Mouse (Mus musculus): Measurements from ENCODE around the gene Tmem185b. TPM values are rescaled to one million over a fixed set of nuclear protein-coding genes. Genes with fewer than 3 reads are reported as not detected.

The Tmem185b gene
- polyA plus RNA-seq, 1 experiment, result 15.8 TPM

GRCm38 (mm10) chr1:119539252-119539651, 13.3 kb downstream of the Tmem185b start:
- Histone ChIP-seq H3K27me3 (ENCODE audit: control insufficient read depth, insufficient read depth, insufficient read length) (no peaks in the 10 kb centered on the region), H3K4me2 (ENCODE audit: low read depth) (no peak overlapping the region), H3K36me3 (ENCODE audit: control insufficient read depth, insufficient read depth) (no peaks in the 10 kb centered on the region), H3ac (ENCODE audit: control insufficient read depth, insufficient read length) (no peak overlapping the region), H3K79me2 (ENCODE audit: control insufficient read depth, insufficient read depth) (no peaks in the 10 kb centered on the region), H3K4me3 (no peak overlapping the region)
- TF ChIP-seq REST (IDR thresholded peaks at IDR 0.05; ENCODE audit: insufficient read depth, insufficient read length) (no peak), SRF (IDR thresholded peaks at IDR 0.05; ENCODE audit: control insufficient read depth, insufficient read length, low read depth) (peak; percentile 86)

- Histone ChIP-seq H3K79me2 (ENCODE audit: control insufficient read depth, insufficient read depth) (no peaks in the 10 kb centered on the region), H3ac (ENCODE audit: control insufficient read depth, insufficient read length) (no peak overlapping the region), H3K4me3 (no peak overlapping the region), H3K27me3 (ENCODE audit: control insufficient read depth, insufficient read depth, insufficient read length) (no peaks in the 10 kb centered on the region), H3K4me2 (ENCODE audit: low read depth) (peak overlapping the region; percentile 22), H3K36me3 (ENCODE audit: control insufficient read depth, insufficient read depth) (no peaks in the 10 kb centered on the region)
- TF ChIP-seq REST (IDR thresholded peaks at IDR 0.05; ENCODE audit: insufficient read depth, insufficient read length), result no peak
- peak in 1 of 3 experiments; percentile 50 for TF ChIP-seq MYOG (IDR thresholded peaks at IDR 0.05; ENCODE audit: control insufficient read depth in 1 of 3, insufficient read depth in 1 of 3, insufficient read length in 2 of 3, low read depth in 2 of 3)
- TF ChIP-seq POLR2A (IDR thresholded peaks at IDR 0.05; ENCODE audit: insufficient read length, low read depth), result no peak
- no peak for TF ChIP-seq CEBPB (IDR thresholded peaks at IDR 0.05; ENCODE audit: insufficient read depth, poor library complexity, severe bottlenecking)
- TF ChIP-seq MYOD1 (IDR thresholded peaks at IDR 0.05; ENCODE audit: control insufficient read depth in 1 of 3, insufficient read length in 2 of 3, low read depth in 2 of 3), result peak; percentile 49 to 92 (median 85)
- peak; percentile 7 for TF ChIP-seq TCF12 (IDR thresholded peaks at IDR 0.05; ENCODE audit: insufficient read depth, poor library complexity, severe bottlenecking)
- no peak for TF ChIP-seq MAX (IDR thresholded peaks at IDR 0.05; ENCODE audit: low read depth)
- no peak for TF ChIP-seq TCF3 (IDR thresholded peaks at IDR 0.05; ENCODE audit: insufficient read length, low read depth)
- peak; percentile 8 for TF ChIP-seq SRF (IDR thresholded peaks at IDR 0.05; ENCODE audit: control insufficient read depth, insufficient read length, low read depth)
- peak; percentile 72 for TF ChIP-seq USF1 (IDR thresholded peaks at IDR 0.05; ENCODE audit: low read depth)
- TF ChIP-seq POLR2AphosphoS2 (IDR thresholded peaks at IDR 0.05; ENCODE audit: insufficient read length, low read depth), result no peak
- no peak for TF ChIP-seq E2F4 (IDR thresholded peaks at IDR 0.05; ENCODE audit: insufficient read depth)
Observed at GRCm38 (mm10) chr1:119540836-119541557, 15.0 kb downstream of the Tmem185b start.

GRCm38 (mm10) chr1:119541570-119541969, 15.6 kb downstream of the Tmem185b start:
- Histone ChIP-seq H3K27me3 (ENCODE audit: control insufficient read depth, insufficient read depth, insufficient read length) (no peaks in the 10 kb centered on the region), H3K4me2 (ENCODE audit: low read depth) (peak overlapping the region; percentile 20), H3ac (ENCODE audit: control insufficient read depth, insufficient read length) (no peak overlapping the region), H3K4me3 (no peak overlapping the region), H3K79me2 (ENCODE audit: control insufficient read depth, insufficient read depth) (no peaks in the 10 kb centered on the region), H3K36me3 (ENCODE audit: control insufficient read depth, insufficient read depth) (no peaks in the 10 kb centered on the region)
- TF ChIP-seq POLR2AphosphoS2 (IDR thresholded peaks at IDR 0.05; ENCODE audit: insufficient read length, low read depth) (no peak), TCF12 (IDR thresholded peaks at IDR 0.05; ENCODE audit: insufficient read depth, poor library complexity, severe bottlenecking) (no peak), SRF (IDR thresholded peaks at IDR 0.05; ENCODE audit: control insufficient read depth, insufficient read length, low read depth) (no peak), MYOG (IDR thresholded peaks at IDR 0.05; ENCODE audit: control insufficient read depth in 1 of 3, insufficient read depth in 1 of 3, insufficient read length in 2 of 3, low read depth in 2 of 3) (no peak), TCF3 (IDR thresholded peaks at IDR 0.05; ENCODE audit: insufficient read length, low read depth) (no peak), E2F4 (IDR thresholded peaks at IDR 0.05; ENCODE audit: insufficient read depth) (no peak)

- Histone ChIP-seq H3K27me3 (ENCODE audit: control insufficient read depth, insufficient read depth, insufficient read length) (no peaks in the 10 kb centered on the region), H3K79me2 (ENCODE audit: control insufficient read depth, insufficient read depth) (no peaks in the 10 kb centered on the region), H3ac (ENCODE audit: control insufficient read depth, insufficient read length) (no peak overlapping the region), H3K4me2 (ENCODE audit: low read depth) (no peak overlapping the region), H3K4me3 (no peak overlapping the region), H3K36me3 (ENCODE audit: control insufficient read depth, insufficient read depth) (no peaks in the 10 kb centered on the region)
- TF ChIP-seq SRF (IDR thresholded peaks at IDR 0.05; ENCODE audit: control insufficient read depth, insufficient read length, low read depth), result no peak
- no peak for TF ChIP-seq REST (IDR thresholded peaks at IDR 0.05; ENCODE audit: insufficient read depth, insufficient read length)
- no peak for TF ChIP-seq TCF12 (IDR thresholded peaks at IDR 0.05; ENCODE audit: insufficient read depth, poor library complexity, severe bottlenecking)
- no peak for TF ChIP-seq TCF3 (IDR thresholded peaks at IDR 0.05; ENCODE audit: insufficient read length, low read depth)
- TF ChIP-seq USF1 (IDR thresholded peaks at IDR 0.05; ENCODE audit: low read depth), result no peak
- TF ChIP-seq MYOG (IDR thresholded peaks at IDR 0.05; ENCODE audit: control insufficient read depth in 1 of 3, insufficient read depth in 1 of 3, insufficient read length in 2 of 3, low read depth in 2 of 3), result no peak
- TF ChIP-seq CEBPB (IDR thresholded peaks at IDR 0.05; ENCODE audit: insufficient read depth, poor library complexity, severe bottlenecking), result no peak
- no peak for TF ChIP-seq E2F4 (IDR thresholded peaks at IDR 0.05; ENCODE audit: insufficient read depth)
- no peak for TF ChIP-seq MYOD1 (IDR thresholded peaks at IDR 0.05; ENCODE audit: control insufficient read depth in 1 of 3, insufficient read length in 2 of 3, low read depth in 2 of 3)
- no peak for TF ChIP-seq POLR2AphosphoS2 (IDR thresholded peaks at IDR 0.05; ENCODE audit: insufficient read length, low read depth)
- TF ChIP-seq POLR2A (IDR thresholded peaks at IDR 0.05; ENCODE audit: insufficient read length, low read depth), result no peak
- TF ChIP-seq MAX (IDR thresholded peaks at IDR 0.05; ENCODE audit: low read depth), result no peak
Observed at GRCm38 (mm10) chr1:119543316-119543715, 17.4 kb downstream of the Tmem185b start.

GRCm38 (mm10) chr1:119544611-119545155, 18.7 kb downstream of the Tmem185b start:
- Histone ChIP-seq H3K4me2 (ENCODE audit: low read depth) (no peak overlapping the region), H3ac (ENCODE audit: control insufficient read depth, insufficient read length) (no peak overlapping the region), H3K79me2 (ENCODE audit: control insufficient read depth, insufficient read depth) (no peaks in the 10 kb centered on the region), H3K36me3 (ENCODE audit: control insufficient read depth, insufficient read depth) (no peaks in the 10 kb centered on the region), H3K27me3 (ENCODE audit: control insufficient read depth, insufficient read depth, insufficient read length) (no peaks in the 10 kb centered on the region), H3K4me3 (no peak overlapping the region)
- TF ChIP-seq CEBPB (IDR thresholded peaks at IDR 0.05; ENCODE audit: insufficient read depth, poor library complexity, severe bottlenecking) (no peak), TCF3 (IDR thresholded peaks at IDR 0.05; ENCODE audit: insufficient read length, low read depth) (no peak), MAX (IDR thresholded peaks at IDR 0.05; ENCODE audit: low read depth) (no peak), TCF12 (IDR thresholded peaks at IDR 0.05; ENCODE audit: insufficient read depth, poor library complexity, severe bottlenecking) (no peak), MYOG (IDR thresholded peaks at IDR 0.05; ENCODE audit: control insufficient read depth in 1 of 3, insufficient read depth in 1 of 3, insufficient read length in 2 of 3, low read depth in 2 of 3) (no peak), SRF (IDR thresholded peaks at IDR 0.05; ENCODE audit: control insufficient read depth, insufficient read length, low read depth) (peak; percentile 69), E2F4 (IDR thresholded peaks at IDR 0.05; ENCODE audit: insufficient read depth) (no peak)
